Mouse (Mus musculus): ENCODE data around the gene Dqx1. TPM values are rescaled to one million over a fixed set of nuclear protein-coding genes. Genes with fewer than 3 reads are reported as not detected.
A peak's percentile ranks its signal among the peaks of the same experiment; 100 is the strongest.

Gene Dqx1
- total RNA-seq, 2 experiments from 2014 or later, result 0.59 to 0.62 TPM

DNA sequence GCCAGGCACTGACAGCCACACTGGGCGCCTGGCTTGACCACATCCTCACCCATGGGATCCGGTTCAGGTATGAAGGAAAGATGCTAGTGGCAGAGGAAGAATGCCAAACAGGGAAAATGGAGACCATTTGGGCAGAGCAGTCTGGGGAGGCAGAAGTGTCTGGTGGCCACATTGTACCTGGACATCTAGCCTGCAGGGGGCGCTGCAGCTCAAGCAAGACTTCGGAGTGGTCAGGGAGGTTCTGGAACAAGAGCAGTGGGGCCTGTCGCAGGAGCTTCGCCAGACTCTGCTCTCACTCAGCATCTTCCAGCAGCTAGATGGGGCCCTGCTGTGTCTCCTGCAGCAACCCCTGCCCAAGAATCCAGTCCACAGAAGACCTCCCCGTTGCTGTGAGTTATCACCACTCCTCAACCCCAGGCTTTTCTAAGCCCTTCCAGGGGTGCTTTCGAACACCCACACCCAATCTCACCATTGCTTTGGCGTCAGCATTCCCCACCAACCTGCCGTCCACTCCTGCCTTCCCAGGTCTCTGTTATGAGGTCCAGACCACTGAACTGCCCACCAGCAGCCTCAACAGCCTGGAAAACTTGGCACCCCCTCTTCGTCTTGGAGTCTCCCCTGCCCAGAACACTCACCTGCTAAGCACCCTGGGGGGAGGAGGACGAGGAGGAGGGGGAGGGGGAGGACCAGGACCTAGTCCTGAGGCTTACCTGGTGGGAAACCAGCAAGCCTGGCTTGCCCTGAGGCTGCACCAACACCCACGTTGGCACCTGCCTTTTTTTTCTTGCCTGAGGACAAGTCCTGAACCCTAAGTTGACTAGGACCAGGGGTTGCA, 50.1 kb downstream of the Dqx1 start:
- DNase-seq, result peak; percentile 88

DNA sequence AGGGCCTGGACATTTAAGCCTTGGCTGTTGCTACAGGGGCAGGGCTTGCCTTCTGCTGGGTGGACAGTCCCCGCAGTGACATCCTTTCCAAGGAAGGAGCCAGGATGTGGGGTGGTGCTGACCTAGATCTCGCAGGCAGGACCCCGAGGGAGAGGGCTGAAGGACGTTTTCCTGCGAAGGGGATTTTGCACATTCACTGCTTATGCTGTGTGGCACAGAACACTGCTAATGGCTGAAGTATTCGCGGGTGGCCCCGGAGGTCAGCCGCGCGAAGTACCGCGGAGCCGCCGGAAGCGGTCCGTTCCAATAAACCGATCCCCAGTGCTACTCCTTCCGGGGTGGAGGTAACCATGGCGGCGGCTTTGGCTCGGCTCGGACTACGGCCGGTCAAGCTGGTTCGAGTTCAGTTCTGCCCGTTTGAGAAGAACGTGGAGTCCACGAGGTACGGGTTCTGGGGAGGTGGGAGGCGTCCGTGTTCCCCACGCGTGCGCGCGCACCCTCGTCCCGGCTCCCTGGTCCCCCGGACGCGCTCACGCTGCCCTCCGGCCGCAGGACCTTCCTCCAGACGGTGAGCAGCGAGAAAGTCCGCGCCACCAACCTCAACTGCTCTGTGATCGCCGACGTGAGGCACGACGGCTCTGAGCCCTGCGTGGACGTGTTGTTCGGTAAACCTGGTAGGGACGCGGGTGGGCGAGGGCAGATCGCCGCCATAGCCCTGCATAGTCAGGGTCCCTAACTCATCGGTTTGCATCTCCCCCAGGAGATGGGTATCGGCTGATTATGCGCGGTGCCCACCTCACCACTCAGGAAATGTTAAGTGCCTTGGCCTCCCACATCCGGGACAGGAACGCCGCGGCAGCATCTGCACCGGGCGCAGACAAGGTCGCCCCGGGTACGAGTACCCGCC, 51.4 kb downstream of the Dqx1 start, which contains the start of gene Mrpl53:
TSS of gene Mrpl53 (plus strand) at position 279 of the 907 bp plus-strand sequence.
- DNase-seq, result peak; percentile 87

DNA sequence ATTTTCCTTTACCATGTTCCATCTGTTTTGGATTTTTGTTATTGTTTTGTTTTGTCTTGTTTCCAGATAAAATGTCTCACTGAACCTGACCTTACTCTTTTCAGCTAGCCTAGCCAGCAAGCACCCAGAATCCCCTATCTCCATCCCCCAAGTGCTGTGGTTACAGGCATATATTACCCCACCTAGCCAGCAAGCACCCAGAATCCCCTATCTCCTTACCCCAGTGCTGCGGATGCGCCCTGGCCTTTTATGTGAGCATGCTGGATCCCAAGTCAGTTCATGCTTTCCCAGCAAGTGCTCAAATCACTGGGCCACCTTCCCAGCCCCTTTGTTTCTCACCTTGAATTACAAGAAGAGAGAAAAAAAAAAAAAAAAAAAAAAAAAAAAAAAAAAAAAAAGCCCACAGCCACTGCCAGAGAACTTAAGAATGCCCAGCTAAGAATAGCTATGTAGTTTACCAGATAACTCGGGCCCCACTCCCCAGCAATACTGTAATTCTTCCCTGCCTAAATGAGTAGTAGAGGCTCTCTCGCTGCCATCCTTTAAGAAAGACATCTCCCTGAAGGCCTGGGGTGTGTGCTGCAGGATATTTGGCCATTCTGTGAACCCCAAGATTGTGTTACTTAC, 54.0 kb downstream of the Dqx1 start:
- no peak for DNase-seq

DNA sequence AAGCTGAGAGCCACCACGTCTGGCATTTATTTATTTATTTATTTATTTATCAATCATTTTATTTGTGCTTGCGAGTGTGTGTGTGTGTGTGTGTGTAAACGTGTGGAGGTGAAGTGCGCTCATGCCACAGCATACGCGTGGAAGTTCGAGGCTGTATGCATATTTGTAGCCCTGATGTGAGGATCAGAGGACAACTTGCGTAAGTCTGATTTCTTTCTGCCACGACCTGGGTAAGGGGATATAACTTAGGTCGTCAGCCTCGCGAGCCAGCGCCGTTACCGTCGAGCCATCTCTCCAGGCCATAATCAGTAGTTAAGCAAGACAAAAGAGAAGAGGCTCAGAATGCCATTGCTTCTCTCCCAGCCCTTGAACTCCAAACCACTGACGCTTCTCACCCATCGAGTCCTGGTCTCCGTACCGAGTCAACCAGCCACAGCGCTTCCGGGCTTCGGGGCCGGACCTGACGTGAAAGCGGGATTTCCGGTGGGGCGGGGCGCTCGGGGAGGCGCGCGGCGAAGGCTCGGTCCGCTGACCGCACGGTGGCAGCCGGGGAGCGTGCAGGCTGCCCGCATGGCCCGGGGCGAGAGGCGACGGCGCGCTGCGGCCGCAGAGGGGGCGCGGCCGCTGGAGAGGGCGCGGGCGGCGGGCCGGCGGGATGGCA, 57.5 kb downstream of the Dqx1 start, which contains the start of gene Mogs:
TSS of gene Mogs (plus strand) at position 486 of the 661 bp plus-strand sequence.
- DNase-seq, result peak; percentile 96

DNA sequence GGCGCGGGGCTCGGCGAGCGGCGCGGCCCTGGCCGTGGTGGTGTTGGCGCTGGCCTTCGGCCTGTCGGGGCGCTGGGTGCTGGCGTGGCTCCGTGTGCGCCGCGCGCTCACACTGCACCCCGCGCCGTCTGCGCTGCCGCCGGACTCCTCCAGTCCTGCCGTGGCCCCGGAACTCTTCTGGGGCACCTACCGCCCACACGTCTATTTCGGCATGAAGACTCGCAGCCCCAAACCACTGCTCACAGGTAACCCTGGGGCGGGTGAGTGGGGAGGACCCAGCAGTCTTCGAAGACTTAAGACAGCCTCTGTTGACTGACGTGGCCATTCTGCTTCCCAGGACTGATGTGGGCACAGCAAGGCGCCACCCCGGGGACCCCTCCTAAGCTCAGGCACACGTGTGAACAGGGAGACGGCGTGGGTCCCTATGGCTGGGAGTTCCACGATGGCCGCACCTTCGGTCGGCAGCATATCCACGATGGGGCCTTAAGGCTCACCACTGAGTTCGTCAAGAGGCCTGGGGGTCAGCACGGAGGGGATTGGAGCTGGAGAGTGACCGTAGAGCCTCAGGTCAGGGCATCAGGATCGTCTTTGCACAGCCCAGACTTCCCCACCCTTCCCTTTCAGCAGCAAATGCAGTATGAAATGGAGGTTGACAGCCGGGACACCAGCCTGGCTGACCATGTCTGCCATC, 58.2 kb downstream of the Dqx1 start:
- DNase-seq, result no peak

DNA sequence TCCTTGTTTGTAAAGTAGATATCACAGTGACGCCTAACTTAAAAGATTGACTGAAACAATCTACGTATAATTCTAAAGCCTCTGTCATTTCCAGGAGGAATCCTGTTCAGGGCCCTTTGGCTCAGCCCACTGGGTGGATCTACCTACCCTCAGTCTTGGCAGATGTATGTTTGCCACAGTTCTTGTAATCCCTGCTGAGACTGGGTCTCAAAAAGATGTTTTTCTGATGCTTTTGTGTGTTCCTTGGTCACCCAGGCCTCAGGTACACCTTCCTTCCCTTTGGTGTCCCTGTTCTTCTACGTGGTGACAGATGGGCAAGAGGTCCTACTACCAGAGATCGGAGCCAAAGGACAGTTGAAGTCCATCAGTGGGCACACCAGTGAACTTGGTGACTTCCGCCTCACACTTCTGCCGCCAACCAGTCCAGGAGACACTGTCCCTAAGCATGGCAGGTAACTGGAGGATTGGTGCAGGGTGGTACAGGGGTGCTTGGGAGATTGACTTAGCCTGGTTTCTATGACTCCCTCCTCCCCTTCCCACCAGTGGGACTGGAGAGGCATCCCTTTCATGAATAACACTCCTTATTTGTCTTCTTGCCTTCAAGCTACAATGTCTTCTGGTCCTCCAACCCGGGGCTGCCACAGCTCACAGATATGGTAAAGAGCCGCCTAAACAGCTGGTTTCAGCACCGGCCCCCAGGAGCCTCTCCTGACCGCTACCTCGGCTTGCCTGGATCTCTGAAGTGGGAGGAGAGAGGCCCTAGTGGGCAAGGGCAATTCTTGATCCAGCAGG, 58.9 kb downstream of the Dqx1 start:
- no peak for DNase-seq

Small RNA genes within 50 kb of the gene (microRNA-seq; reads per million reads assigned to microRNA genes)
- gene Mir3470a (0 reads per million in 2 experiments), gene Mir7040 (0 to 0.61 reads per million in 2 experiments)

Other genes with a start within 250 kb of the Dqx1 start
- gene Sema4f, start 118.1 kb upstream of the Dqx1 start, total RNA-seq (2021), result under 1 TPM in 1 of 2 experiments, not detected in 1; 0.14 TPM
- under 1 TPM; 0.52 to 0.81 TPM for gene M1ap, start 110.9 kb upstream of the Dqx1 start, total RNA-seq (2021)
- 1 to 10 TPM; 5.3 to 6.1 TPM for gene Dok1, start 24.4 kb upstream of the Dqx1 start, total RNA-seq (2021)
- 1 to 10 TPM; 4.7 to 6.0 TPM for gene Loxl3, start 23.7 kb upstream of the Dqx1 start, total RNA-seq (2021)
- gene Aup1, start 3.3 kb upstream of the Dqx1 start, total RNA-seq (2021), result 10 to 100 TPM; 84.1 to 88.4 TPM
- 10 to 100 TPM; 42.6 to 43.5 TPM for gene Htra2, start 2.6 kb upstream of the Dqx1 start, total RNA-seq (2021)
- under 1 TPM in 1 of 2 experiments, not detected in 1; 0.20 TPM for gene Tlx2, start 12.4 kb downstream of the Dqx1 start, total RNA-seq (2021)
- gene Pcgf1, start 20.0 kb downstream of the Dqx1 start, total RNA-seq (2021), result 10 to 100 TPM in 1 of 2 experiments, 1 to 10 TPM in 1; 7.2 to 10.2 TPM
- gene Lbx2, start 28.5 kb downstream of the Dqx1 start, total RNA-seq (2021), result under 1 TPM in 1 of 2 experiments, not detected in 1; 0.88 TPM
- 1 to 10 TPM; 2.4 to 3.0 TPM for gene Ccdc142, start 43.8 kb downstream of the Dqx1 start, total RNA-seq (2021)
- gene Gm42688, start 43.8 kb downstream of the Dqx1 start, total RNA-seq (2021), result 1 to 10 TPM; 1.7 to 1.8 TPM
- gene Mrpl53, start 51.2 kb downstream of the Dqx1 start, total RNA-seq (2021), result 100 to 1,000 TPM; 105 to 120 TPM
- gene Mogs, start 57.7 kb downstream of the Dqx1 start, total RNA-seq (2021), result 10 to 100 TPM; 11.3 to 12.3 TPM
- 10 to 100 TPM; 80.4 to 86.8 TPM for gene Wbp1, start 63.7 kb downstream of the Dqx1 start, total RNA-seq (2021)
- 10 to 100 TPM; 14.9 to 17.4 TPM for gene Ino80b, start 67.6 kb downstream of the Dqx1 start, total RNA-seq (2021)
- 10 to 100 TPM; 11.7 to 13.1 TPM for gene Rtkn, start 77.6 kb downstream of the Dqx1 start, total RNA-seq (2021)
- gene Wdr54, start 98.6 kb downstream of the Dqx1 start, total RNA-seq (2021), result 1 to 10 TPM; 1.6 to 1.8 TPM
- under 1 TPM in 1 of 2 experiments, not detected in 1; 0.14 TPM for gene 1700003E16Rik, start 98.6 kb downstream of the Dqx1 start, total RNA-seq (2021)
- gene Dctn1, start 108.1 kb downstream of the Dqx1 start, total RNA-seq (2021), result 100 to 1,000 TPM; 122 to 123 TPM
- gene Slc4a5, start 162.0 kb downstream of the Dqx1 start, total RNA-seq (2021), result under 1 TPM in 1 of 2 experiments, not detected in 1; 0.12 TPM

Data from heart, postnatal 4 days (tissue).